Mouse (Mus musculus): ENCODE results near the gene Spem2. TPM values are rescaled to one million over a fixed set of nuclear protein-coding genes. Genes with fewer than 3 reads are reported as not detected.

Gene Spem2
- total and polyA plus RNA-seq, 3 experiments = not detected

DNA sequence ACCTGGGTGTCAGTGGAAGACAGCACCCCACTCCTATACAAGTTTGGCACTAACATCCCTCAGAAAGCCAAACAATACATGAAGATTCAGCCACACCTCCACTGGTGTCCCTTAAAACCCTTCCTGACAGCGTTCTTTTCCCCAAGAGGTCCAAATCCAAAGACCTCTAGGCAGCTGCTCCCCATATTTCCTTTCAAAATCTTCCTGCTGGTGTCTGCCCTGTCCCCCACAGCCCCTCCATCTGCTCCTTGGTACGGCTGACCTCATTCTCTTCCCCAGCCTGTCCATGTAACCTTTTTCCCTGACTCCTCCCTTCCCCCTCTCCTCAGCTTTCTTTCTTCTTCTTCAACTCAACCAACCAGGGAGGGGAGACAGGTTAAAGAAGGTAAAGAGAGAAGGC, 5.2 kb upstream of the Spem2 start:
- Histone ChIP-seq H3K4me3 (ENCODE audit: low read depth, low read length) (no peak overlapping the region), H3K27me3 (ENCODE audit: insufficient read depth, low read length) (peaks cover 49% of the 10 kb centered on the region), H3K9me3 (replicated peaks) (peaks cover 10% of the 10 kb centered on the region), H3K4me1 (ENCODE audit: insufficient read depth, low read depth, low read length) (no peaks in the 10 kb centered on the region; the same call in 1 of the 2 replicates), H3K36me3 (replicated peaks) (peaks cover 37% of the 10 kb centered on the region)
- TF ChIP-seq GATA2 (IDR thresholded peaks at IDR 0.05; ENCODE audit: borderline replicate concordance, low read depth, low read length) (no peak), GATA1 (IDR thresholded peaks at IDR 0.05; ENCODE audit: borderline replicate concordance, low read length) (no peak), POLR2AphosphoS5 (IDR thresholded peaks at IDR 0.05; ENCODE audit: insufficient replicate concordance, low read depth, low read length) (no peak), CTCF (IDR thresholded peaks at IDR 0.05; ENCODE audit: low read depth, low read length) (no peak), TAL1 (conservative IDR thresholded peaks at IDR 0.05; ENCODE audit: low read depth, low read length) (no peak)
- ATAC-seq (ENCODE audit: extremely low read depth, insufficient number of reproducible peaks, low FRiP score, poor library complexity, severe bottlenecking) (no peak), DNase-seq (ENCODE audit: low spot score) (no peak)

DNA sequence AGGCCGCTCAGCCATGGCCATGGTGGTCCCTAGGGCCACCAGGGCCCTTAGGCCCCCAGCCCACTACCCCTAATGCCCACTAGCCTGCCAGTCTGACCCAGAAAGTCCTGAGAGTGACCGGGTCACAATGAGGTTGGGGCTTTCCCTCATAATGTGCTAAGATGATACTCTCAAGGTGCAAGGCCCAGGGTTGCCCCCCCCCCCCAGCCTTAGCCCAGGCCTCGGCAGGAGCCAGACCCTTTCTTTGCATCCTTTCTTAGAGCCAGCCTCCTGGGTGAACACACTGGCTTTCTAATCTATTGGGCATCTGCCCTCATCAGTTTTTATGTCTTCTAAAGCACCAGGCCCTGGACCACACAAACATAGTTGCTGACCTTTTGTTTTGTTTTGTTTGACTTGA, 3.8 kb upstream of the Spem2 start, which contains the start of gene Spem1:
Spem1 (minus strand) TSS at position 101 of the 400 bp plus-strand sequence.
- Histone ChIP-seq H3K4me1 (ENCODE audit: insufficient read depth, low read depth, low read length) (no peaks in the 10 kb centered on the region; the same call in 1 of the 2 replicates), H3K27me3 (ENCODE audit: insufficient read depth, low read length) (peaks cover 44% of the 10 kb centered on the region), H3K4me3 (ENCODE audit: low read depth, low read length) (no peak within 1 kb of the TSS), H3K9me3 (replicated peaks) (peaks cover 8% of the 10 kb centered on the region), H3K36me3 (replicated peaks) (peaks cover 24% of the 10 kb centered on the region)
- ATAC-seq (ENCODE audit: extremely low read depth, insufficient number of reproducible peaks, low FRiP score, poor library complexity, severe bottlenecking) (no peak), DNase-seq (ENCODE audit: low spot score) (no peak)
- TF ChIP-seq TAL1 (conservative IDR thresholded peaks at IDR 0.05; ENCODE audit: low read depth, low read length) = no peak
- no peak for TF ChIP-seq GATA2 (IDR thresholded peaks at IDR 0.05; ENCODE audit: borderline replicate concordance, low read depth, low read length)
- no peak for TF ChIP-seq CTCF (IDR thresholded peaks at IDR 0.05; ENCODE audit: low read depth, low read length)
- TF ChIP-seq POLR2AphosphoS5 (IDR thresholded peaks at IDR 0.05; ENCODE audit: insufficient replicate concordance, low read depth, low read length) = no peak
- TF ChIP-seq GATA1 (IDR thresholded peaks at IDR 0.05; ENCODE audit: borderline replicate concordance, low read length) = no peak

DNA sequence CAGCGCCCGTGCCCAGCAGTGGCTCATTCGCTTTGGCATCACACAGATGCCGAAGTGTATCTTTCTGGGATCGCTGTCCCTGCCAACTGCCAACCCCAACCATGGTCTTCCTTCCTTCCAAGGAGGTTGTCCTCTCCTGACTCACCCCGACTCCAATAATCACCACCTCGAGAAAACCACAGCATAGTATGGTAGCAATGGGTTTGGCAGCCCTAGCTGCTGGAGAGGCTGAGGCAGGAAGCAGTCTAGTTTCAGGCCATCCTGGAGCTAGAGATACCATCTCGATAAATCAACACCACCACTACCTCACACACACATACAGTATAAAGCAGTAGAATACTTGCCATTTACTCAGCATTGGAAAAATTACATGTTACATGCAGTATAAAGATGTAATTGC, 606 bp upstream of the Spem2 start:
- Histone ChIP-seq H3K4me3 (ENCODE audit: low read depth, low read length) (no peak overlapping the region), H3K4me1 (ENCODE audit: insufficient read depth, low read depth, low read length) (no peaks in the 10 kb centered on the region), H3K27me3 (ENCODE audit: insufficient read depth, low read length) (peaks cover 45% of the 10 kb centered on the region), H3K36me3 (replicated peaks) (no peaks in the 10 kb centered on the region), H3K9me3 (replicated peaks) (no peaks in the 10 kb centered on the region; the same call in 1 of the 2 replicates)
- ATAC-seq (ENCODE audit: extremely low read depth, insufficient number of reproducible peaks, low FRiP score, poor library complexity, severe bottlenecking) (no peak), DNase-seq (ENCODE audit: low spot score) (no peak)
- TF ChIP-seq TAL1 (conservative IDR thresholded peaks at IDR 0.05; ENCODE audit: low read depth, low read length) (no peak), CTCF (IDR thresholded peaks at IDR 0.05; ENCODE audit: low read depth, low read length) (no peak), GATA1 (IDR thresholded peaks at IDR 0.05; ENCODE audit: borderline replicate concordance, low read length) (no peak), GATA2 (IDR thresholded peaks at IDR 0.05; ENCODE audit: borderline replicate concordance, low read depth, low read length) (no peak), POLR2AphosphoS5 (IDR thresholded peaks at IDR 0.05; ENCODE audit: insufficient replicate concordance, low read depth, low read length) (no peak)

DNA sequence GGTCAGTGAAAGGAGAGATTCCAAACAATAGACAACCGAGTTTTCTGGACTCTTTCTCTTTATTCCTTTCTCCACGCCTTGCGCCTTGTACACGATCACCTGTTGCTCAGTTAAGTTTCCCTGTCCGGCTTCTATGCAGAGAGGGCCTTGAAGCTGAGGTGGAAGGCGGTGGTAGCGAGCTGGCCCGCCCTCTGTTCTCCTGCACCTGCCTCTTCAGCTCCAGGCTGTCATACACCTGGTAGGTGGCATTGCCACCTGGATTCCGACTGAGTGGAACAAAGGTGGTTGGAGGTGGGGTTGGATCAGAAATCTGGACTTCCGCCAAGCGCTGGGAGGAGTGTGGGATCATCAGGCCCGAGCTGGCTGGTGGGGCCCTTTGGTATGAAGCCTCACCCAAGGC, 1.7 kb downstream of the Spem2 start:
- no peak for DNase-seq (ENCODE audit: low spot score)
- TF ChIP-seq TAL1 (conservative IDR thresholded peaks at IDR 0.05; ENCODE audit: low read depth, low read length) (no peak), CTCF (IDR thresholded peaks at IDR 0.05; ENCODE audit: low read depth, low read length) (no peak), POLR2AphosphoS5 (IDR thresholded peaks at IDR 0.05; ENCODE audit: insufficient replicate concordance, low read depth, low read length) (no peak), GATA2 (IDR thresholded peaks at IDR 0.05; ENCODE audit: borderline replicate concordance, low read depth, low read length) (no peak), GATA1 (IDR thresholded peaks at IDR 0.05; ENCODE audit: borderline replicate concordance, low read length) (no peak)
- Histone ChIP-seq H3K4me1 (ENCODE audit: insufficient read depth, low read depth, low read length) (no peaks in the 10 kb centered on the region), H3K9me3 (replicated peaks) (no peaks in the 10 kb centered on the region; the same call in 1 of the 2 replicates), H3K4me3 (ENCODE audit: low read depth, low read length) (no peak overlapping the region), H3K27me3 (ENCODE audit: insufficient read depth, low read length) (peaks cover 50% of the 10 kb centered on the region), H3K36me3 (replicated peaks) (no peaks in the 10 kb centered on the region)
- no peak for ATAC-seq (ENCODE audit: extremely low read depth, insufficient number of reproducible peaks, low FRiP score, poor library complexity, severe bottlenecking)

DNA sequence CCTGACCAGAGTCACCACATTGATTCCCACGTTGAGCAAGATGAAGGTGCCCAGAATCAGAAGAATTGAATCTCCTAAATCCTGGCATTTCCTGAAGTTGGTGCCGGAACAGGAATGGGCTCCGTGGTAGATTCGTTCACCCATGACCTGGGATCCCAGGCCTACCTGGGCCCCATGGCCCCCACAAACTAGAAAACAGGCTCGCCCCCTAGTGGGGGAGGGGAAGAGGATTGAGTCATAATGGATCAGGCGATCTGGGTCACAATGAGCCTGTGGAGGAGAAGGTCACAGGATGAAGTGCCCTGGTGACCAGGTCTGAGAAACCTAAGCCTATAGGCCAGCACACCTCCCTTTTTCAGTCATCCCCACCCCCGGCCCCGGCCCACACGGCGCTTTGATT, 3.1 kb downstream of the Spem2 start, which contains the start of gene Gm39566:
Gm39566 (minus strand) TSS at position 144 of the 400 bp plus-strand sequence.
- peaks cover 56% of the 10 kb centered on the region for H3K27me3 ChIP-seq (ENCODE audit: insufficient read depth, low read length)
- no peak for DNase-seq (ENCODE audit: low spot score)
- no peak within 1 kb of the TSS for H3K4me3 ChIP-seq (ENCODE audit: low read depth, low read length)
- no peak for ATAC-seq (ENCODE audit: extremely low read depth, insufficient number of reproducible peaks, low FRiP score, poor library complexity, severe bottlenecking)
- H3K36me3 ChIP-seq (replicated peaks) = no peaks in the 10 kb centered on the region
- no peak for TF ChIP-seq GATA1 (IDR thresholded peaks at IDR 0.05; ENCODE audit: borderline replicate concordance, low read length)
- no peaks in the 10 kb centered on the region; the same call in 1 of the 2 replicates for H3K9me3 ChIP-seq (replicated peaks)
- H3K4me1 ChIP-seq (ENCODE audit: insufficient read depth, low read depth, low read length) = no peaks in the 10 kb centered on the region

DNA sequence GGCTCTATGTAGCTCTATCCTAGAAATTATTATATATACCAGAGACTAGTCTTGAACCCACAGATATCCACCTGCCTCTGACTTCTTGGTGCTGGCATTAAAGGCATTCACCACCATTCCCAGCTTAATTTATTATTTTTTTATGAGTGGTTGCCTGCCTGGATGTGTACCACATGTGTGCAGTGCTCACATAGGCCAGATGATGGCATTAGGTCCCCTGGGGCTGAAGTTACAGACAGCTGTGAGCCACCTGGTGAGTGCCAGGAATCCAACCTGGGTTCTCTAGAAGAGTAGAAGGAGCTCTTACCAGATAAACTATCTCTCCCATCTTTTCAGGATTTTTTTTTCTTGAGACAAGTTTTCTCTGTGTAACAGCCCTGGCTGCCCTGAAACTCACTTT, 8.0 kb downstream of the Spem2 start:
- TF ChIP-seq POLR2AphosphoS5 (IDR thresholded peaks at IDR 0.05; ENCODE audit: insufficient replicate concordance, low read depth, low read length) (no peak), GATA1 (IDR thresholded peaks at IDR 0.05; ENCODE audit: borderline replicate concordance, low read length) (no peak), GATA2 (IDR thresholded peaks at IDR 0.05; ENCODE audit: borderline replicate concordance, low read depth, low read length) (no peak), CTCF (IDR thresholded peaks at IDR 0.05; ENCODE audit: low read depth, low read length) (no peak), TAL1 (conservative IDR thresholded peaks at IDR 0.05; ENCODE audit: low read depth, low read length) (no peak)
- H3K27me3 ChIP-seq (ENCODE audit: insufficient read depth, low read length) = peaks cover 53% of the 10 kb centered on the region
- H3K4me3 ChIP-seq (ENCODE audit: low read depth, low read length) = no peak overlapping the region
- H3K36me3 ChIP-seq (replicated peaks) = no peaks in the 10 kb centered on the region
- no peak for ATAC-seq (ENCODE audit: extremely low read depth, insufficient number of reproducible peaks, low FRiP score, poor library complexity, severe bottlenecking)
- no peaks in the 10 kb centered on the region; the same call in 1 of the 2 replicates for H3K4me1 ChIP-seq (ENCODE audit: insufficient read depth, low read depth, low read length)
- no peaks in the 10 kb centered on the region for H3K9me3 ChIP-seq (replicated peaks)
- DNase-seq (ENCODE audit: low spot score) = no peak

All from G1E (cell line).